Mouse (Mus musculus): ENCODE data around the gene Anapc15-ps. TPM values are rescaled to one million over a fixed set of nuclear protein-coding genes. Genes with fewer than 3 reads are reported as not detected.

Gene Anapc15-ps
- polyA plus RNA-seq, 1 experiment, result not detected

DNA sequence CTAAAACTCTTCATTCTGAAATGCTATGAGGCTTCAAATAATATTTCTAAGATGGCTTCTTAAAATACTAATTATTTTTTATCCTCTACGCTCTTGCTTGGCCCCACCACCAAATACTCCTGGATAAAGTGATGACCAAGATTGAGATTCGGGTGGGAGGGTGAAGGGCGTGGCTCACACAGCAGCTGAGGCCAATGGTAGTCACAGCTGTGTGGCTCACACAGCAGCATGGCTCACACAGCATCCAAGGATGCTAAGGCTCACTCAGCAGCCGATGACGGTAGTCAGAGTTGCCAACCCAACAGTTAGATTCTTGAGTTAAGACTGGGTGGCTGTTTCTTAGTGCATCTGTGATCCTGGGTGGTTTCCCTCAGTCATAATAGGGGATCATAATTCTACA lies 30.5 kb upstream of the Anapc15-ps start:
- Histone ChIP-seq H3K36me3 (ENCODE audit: control insufficient read depth, insufficient read depth, low read length) (no peaks in the 10 kb centered on the region), H3K27ac (ENCODE audit: control insufficient read depth, insufficient read depth, low read depth, low read length) (no peak overlapping the region), H3K4me3 (ENCODE audit: control insufficient read depth, low read depth, low read length) (no peak overlapping the region), H3K4me1 (ENCODE audit: control insufficient read depth, insufficient read depth, low read length) (no peaks in the 10 kb centered on the region), H3K27me3 (ENCODE audit: control insufficient read depth, insufficient read depth, low read length) (no peaks in the 10 kb centered on the region)
- TF ChIP-seq CTCF (IDR thresholded peaks at IDR 0.05; ENCODE audit: control insufficient read depth, insufficient read depth, insufficient replicate concordance, low read depth, low read length) (no peak), POLR2A (IDR thresholded peaks at IDR 0.05; ENCODE audit: control insufficient read depth, low read depth, low read length) (no peak)

DNA sequence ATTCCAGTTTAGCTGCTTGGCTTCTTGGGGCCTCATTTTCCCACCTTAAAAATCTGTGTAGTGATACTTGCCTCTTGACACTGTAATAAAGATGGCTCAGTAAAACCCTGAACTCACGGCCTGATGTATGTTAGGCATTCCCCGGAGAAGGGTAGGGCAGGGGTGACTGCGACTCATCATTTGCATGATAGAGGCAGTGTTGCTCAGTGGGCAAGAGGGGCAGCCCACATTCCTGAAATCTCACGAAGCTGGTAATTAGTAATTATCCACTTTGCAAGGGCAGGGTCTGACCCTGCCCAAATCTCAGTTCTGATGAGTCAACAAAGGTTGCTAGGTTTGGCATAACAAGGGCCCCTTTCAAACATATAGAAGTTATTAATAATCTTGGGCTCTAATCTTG lies 27.2 kb upstream of the Anapc15-ps start:
- no peaks in the 10 kb centered on the region for H3K36me3 ChIP-seq (ENCODE audit: control insufficient read depth, insufficient read depth, low read length)
- H3K4me1 ChIP-seq (ENCODE audit: control insufficient read depth, insufficient read depth, low read length), result no peaks in the 10 kb centered on the region
- no peak overlapping the region for H3K4me3 ChIP-seq (ENCODE audit: control insufficient read depth, low read depth, low read length)
- no peak overlapping the region for H3K27ac ChIP-seq (ENCODE audit: control insufficient read depth, insufficient read depth, low read depth, low read length)
- H3K27me3 ChIP-seq (ENCODE audit: control insufficient read depth, insufficient read depth, low read length), result no peaks in the 10 kb centered on the region
- no peak for TF ChIP-seq POLR2A (IDR thresholded peaks at IDR 0.05; ENCODE audit: control insufficient read depth, low read depth, low read length)
- no peak for TF ChIP-seq CTCF (IDR thresholded peaks at IDR 0.05; ENCODE audit: control insufficient read depth, insufficient read depth, insufficient replicate concordance, low read depth, low read length)

DNA sequence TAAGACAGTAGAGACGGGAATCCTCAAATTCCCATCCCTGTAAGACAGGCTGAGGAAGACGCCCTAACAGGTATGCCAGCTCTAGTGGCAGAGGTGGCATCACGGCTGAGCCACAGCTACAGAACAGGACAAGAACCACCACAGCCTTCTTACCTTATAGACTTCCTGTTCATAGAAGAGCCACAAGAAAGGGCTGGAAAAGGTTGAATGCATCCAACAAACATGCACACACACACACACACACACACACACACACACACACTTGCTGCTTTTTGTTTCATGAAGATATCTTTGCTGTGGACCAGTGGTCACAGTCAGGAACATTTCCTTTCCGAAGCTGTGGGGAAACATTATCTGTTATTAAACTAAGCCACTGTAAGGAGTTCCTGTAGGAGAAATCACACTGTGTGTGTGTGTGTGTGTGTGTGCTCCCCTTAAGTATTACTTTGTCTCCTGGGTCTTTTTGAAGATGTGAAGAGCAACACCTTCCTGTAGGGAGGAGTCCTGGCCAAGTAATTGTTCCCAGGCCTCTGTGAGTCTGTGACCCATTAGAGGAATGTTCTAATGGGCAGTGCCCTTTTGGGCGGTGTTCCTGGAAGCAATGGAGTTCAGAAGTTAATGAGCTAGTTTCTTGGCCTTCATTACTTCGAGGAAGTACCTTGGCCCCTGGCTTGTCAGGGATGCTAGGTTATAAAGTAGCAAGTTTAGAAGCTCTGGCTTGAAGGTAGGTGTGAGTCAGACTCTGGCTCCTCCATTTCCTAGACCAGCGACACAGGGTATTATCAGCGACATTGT lies 25.9 kb upstream of the Anapc15-ps start:
- no peaks in the 10 kb centered on the region for H3K36me3 ChIP-seq (ENCODE audit: control insufficient read depth, insufficient read depth, low read length)
- H3K27me3 ChIP-seq (ENCODE audit: control insufficient read depth, insufficient read depth, low read length), result no peaks in the 10 kb centered on the region
- no peak for TF ChIP-seq CTCF (IDR thresholded peaks at IDR 0.05; ENCODE audit: control insufficient read depth, insufficient read depth, insufficient replicate concordance, low read depth, low read length)
- no peak for TF ChIP-seq POLR2A (IDR thresholded peaks at IDR 0.05; ENCODE audit: control insufficient read depth, low read depth, low read length)
- no peak overlapping the region for H3K4me3 ChIP-seq (ENCODE audit: control insufficient read depth, low read depth, low read length)
- H3K27ac ChIP-seq (ENCODE audit: control insufficient read depth, insufficient read depth, low read depth, low read length), result no peak overlapping the region
- no peaks in the 10 kb centered on the region for H3K4me1 ChIP-seq (ENCODE audit: control insufficient read depth, insufficient read depth, low read length)

DNA sequence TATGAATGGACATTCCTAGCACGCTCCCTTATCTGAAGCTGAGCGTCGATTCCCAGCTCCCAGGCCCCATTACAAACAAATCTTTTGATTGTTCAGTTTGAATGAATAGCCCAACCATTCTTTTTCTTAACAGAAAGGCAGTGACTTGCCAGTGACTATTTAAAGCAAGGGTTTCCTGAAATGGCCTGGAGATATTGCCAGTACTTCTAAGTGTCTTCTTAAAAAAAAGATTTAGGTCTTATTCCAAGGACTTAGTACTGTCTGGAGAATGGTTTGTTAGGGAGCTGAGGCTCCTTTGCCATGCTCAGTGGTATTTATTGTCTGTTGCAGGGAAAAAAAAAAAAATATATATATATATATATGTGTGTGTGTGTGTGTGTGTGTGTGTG lies 23.0 kb upstream of the Anapc15-ps start:
- TF ChIP-seq POLR2A (IDR thresholded peaks at IDR 0.05; ENCODE audit: control insufficient read depth, low read depth, low read length) (no peak), CTCF (IDR thresholded peaks at IDR 0.05; ENCODE audit: control insufficient read depth, insufficient read depth, insufficient replicate concordance, low read depth, low read length) (no peak)
- no peak overlapping the region for H3K27ac ChIP-seq (ENCODE audit: control insufficient read depth, insufficient read depth, low read depth, low read length)

DNA sequence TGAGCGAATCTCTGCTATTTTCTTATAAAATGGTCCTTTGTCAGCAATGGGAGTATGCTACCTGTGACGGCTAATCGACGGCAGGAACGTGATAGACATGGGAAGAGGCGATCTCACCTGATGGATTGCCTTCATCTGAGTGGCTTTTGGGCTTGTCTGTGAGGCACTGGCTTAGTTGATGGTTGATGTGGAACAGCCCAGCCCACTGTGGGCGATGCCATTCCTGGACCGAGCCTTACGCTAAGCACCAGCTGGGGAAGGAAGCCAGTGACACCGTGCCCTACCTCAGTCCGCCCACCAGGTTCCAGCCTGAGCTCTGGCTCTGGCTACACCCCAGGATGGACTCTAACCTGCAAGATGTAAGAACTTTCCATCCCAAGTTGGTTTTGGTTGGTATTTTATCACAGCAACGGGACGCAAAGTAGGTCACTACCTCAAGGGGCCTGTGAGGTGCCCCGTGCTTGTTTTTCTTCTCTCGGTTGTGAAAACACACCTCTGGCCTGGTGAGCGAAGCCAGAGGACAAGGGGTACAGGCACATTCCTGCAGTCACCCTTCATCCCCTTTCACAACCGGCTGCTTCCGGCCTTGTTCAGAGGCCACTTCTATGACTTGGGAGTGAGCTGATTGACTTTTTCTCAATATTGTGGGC lies 22.5 kb upstream of the Anapc15-ps start:
- no peaks in the 10 kb centered on the region for H3K4me1 ChIP-seq (ENCODE audit: control insufficient read depth, insufficient read depth, low read length)
- no peaks in the 10 kb centered on the region for H3K27me3 ChIP-seq (ENCODE audit: control insufficient read depth, insufficient read depth, low read length)
- TF ChIP-seq POLR2A (IDR thresholded peaks at IDR 0.05; ENCODE audit: control insufficient read depth, low read depth, low read length) (no peak), CTCF (IDR thresholded peaks at IDR 0.05; ENCODE audit: control insufficient read depth, insufficient read depth, insufficient replicate concordance, low read depth, low read length) (no peak)
- H3K27ac ChIP-seq (ENCODE audit: control insufficient read depth, insufficient read depth, low read depth, low read length), result no peak overlapping the region
- H3K36me3 ChIP-seq (ENCODE audit: control insufficient read depth, insufficient read depth, low read length), result no peaks in the 10 kb centered on the region
- H3K4me3 ChIP-seq (ENCODE audit: control insufficient read depth, low read depth, low read length), result no peak overlapping the region

More for the DNA sequence above, 23.0 kb upstream of the Anapc15-ps start:
- no peaks in the 10 kb centered on the region for H3K36me3 ChIP-seq (ENCODE audit: control insufficient read depth, insufficient read depth, low read length)
- no peaks in the 10 kb centered on the region for H3K27me3 ChIP-seq (ENCODE audit: control insufficient read depth, insufficient read depth, low read length)
- no peak overlapping the region for H3K4me3 ChIP-seq (ENCODE audit: control insufficient read depth, low read depth, low read length)
- H3K4me1 ChIP-seq (ENCODE audit: control insufficient read depth, insufficient read depth, low read length), result no peaks in the 10 kb centered on the region

DNA sequence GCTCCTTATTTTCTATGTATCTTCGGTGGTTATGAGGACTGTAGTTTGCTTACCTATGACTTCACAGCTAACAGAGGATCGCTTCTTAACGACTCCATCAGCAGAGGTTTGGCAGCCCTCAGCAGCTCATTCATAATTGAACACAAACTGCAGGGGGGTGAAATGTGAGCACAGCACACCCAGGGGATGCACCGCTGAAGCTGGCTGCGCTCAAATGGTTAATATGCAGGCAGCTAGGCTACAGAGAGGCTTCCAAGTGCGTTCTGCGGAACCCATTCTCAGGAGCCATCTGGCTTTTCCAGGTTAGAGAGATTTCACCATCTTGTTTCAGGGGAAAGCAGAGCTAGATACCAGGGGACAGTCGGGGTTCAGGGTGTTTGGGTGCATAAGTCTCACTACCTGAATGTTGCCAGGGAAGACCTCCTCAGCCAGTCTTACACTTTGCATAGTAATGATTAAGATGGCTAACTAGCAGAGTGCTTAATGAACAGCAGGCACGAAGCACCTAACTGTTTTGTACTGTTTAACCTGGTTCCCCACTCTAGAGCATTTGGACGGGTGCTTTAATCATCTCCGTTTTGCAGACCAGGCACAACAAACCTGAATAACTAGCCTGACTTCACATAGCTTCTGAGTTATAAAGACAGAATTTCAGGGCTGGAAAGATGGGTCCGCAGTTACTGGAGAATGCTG lies 21.5 kb upstream of the Anapc15-ps start:
- TF ChIP-seq POLR2A (IDR thresholded peaks at IDR 0.05; ENCODE audit: control insufficient read depth, low read depth, low read length) (no peak), CTCF (IDR thresholded peaks at IDR 0.05; ENCODE audit: control insufficient read depth, insufficient read depth, insufficient replicate concordance, low read depth, low read length) (no peak)
- Histone ChIP-seq H3K27me3 (ENCODE audit: control insufficient read depth, insufficient read depth, low read length) (no peaks in the 10 kb centered on the region), H3K4me1 (ENCODE audit: control insufficient read depth, insufficient read depth, low read length) (no peaks in the 10 kb centered on the region), H3K4me3 (ENCODE audit: control insufficient read depth, low read depth, low read length) (no peak overlapping the region), H3K36me3 (ENCODE audit: control insufficient read depth, insufficient read depth, low read length) (no peaks in the 10 kb centered on the region), H3K27ac (ENCODE audit: control insufficient read depth, insufficient read depth, low read depth, low read length) (no peak overlapping the region)

DNA sequence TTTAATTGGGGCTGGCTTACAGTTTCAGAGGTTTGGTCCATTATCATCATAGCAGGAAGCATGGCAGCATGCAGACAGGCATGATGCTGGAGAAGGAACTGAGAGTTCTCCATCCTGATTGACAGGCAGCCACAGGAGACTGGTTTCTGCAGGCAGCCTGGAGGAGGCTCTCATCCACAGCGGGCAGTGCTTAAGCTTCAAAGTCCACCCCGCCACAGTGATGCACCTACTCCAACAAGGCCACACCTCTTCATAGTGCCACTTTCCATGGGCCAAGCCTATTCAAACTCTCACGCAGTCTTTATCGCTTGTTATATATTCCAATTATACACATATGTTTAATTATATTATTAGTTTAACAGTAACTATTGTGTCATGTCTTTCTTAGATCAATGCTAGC lies 18.1 kb upstream of the Anapc15-ps start:
- H3K4me3 ChIP-seq (ENCODE audit: control insufficient read depth, low read depth, low read length), result no peak overlapping the region
- no peaks in the 10 kb centered on the region for H3K27me3 ChIP-seq (ENCODE audit: control insufficient read depth, insufficient read depth, low read length)
- no peak overlapping the region for H3K27ac ChIP-seq (ENCODE audit: control insufficient read depth, insufficient read depth, low read depth, low read length)
- no peaks in the 10 kb centered on the region; the same call in 1 of the 2 replicates for H3K4me1 ChIP-seq (ENCODE audit: control insufficient read depth, insufficient read depth, low read length)
- TF ChIP-seq CTCF (IDR thresholded peaks at IDR 0.05; ENCODE audit: control insufficient read depth, insufficient read depth, insufficient replicate concordance, low read depth, low read length) (no peak), POLR2A (IDR thresholded peaks at IDR 0.05; ENCODE audit: control insufficient read depth, low read depth, low read length) (no peak)
- no peaks in the 10 kb centered on the region for H3K36me3 ChIP-seq (ENCODE audit: control insufficient read depth, insufficient read depth, low read length)
